Mouse (Mus musculus): ENCODE data around the gene Ntn4. TPM values are rescaled to one million over a fixed set of nuclear protein-coding genes. Genes with fewer than 3 reads are reported as not detected.

Ntn4 gene
- total RNA-seq, 1 experiment, result 1.9 TPM

DNA sequence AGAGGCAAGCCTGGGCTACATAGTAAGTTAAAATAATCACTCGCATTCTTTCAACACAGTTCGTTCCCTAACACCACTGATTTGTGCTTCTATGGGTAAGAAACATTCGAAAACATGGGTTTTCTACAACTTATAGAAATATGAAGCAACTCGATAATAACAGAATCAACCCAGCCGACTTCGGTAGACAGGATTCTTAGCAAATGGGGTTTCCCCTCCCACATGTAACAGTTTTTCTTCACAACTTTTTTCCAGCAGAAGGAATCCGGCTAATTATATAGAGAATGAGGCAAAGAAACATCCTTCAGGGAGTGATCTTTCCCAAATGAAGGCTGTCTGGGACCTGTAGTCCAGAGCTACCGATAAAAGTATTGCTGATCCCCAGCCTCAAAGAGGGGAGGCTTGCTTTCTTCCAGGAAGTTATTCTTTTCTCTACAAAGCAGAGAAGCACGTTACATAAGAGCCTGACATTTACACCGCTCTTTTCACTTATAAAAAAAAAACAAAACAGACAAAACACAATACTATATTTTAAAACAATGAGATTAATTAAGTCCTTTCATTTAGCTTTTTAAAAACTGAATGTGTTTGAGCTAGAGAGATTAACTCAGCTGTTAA lies 57.5 kb downstream of the Ntn4 start:
- no peak overlapping the region for H3K27ac ChIP-seq (ENCODE audit: insufficient read depth, low read depth, low read length, poor library complexity, severe bottlenecking)
- no peak overlapping the region for H3K9ac ChIP-seq (ENCODE audit: insufficient read depth, low read depth, low read length, poor library complexity, severe bottlenecking)
- in situ Hi-C loops (cut with MboI; ENCODE audit: low sequenced_read_pairs in 2 of 2, unreplicated experiment in 2 of 2), result no loop called here
- DNase-seq (ENCODE audit: low read depth, low spot score), result no peak
- no peak overlapping the region for H3K4me3 ChIP-seq (ENCODE audit: insufficient read depth in 1 of 2, low read depth in 1 of 2, low read length in 2 of 2, poor library complexity in 1 of 2, severe bottlenecking in 1 of 2)
- H3K36me3 ChIP-seq (ENCODE audit: control insufficient read depth, insufficient read depth, low read length, poor library complexity, severe bottlenecking), result no peaks in the 10 kb centered on the region
- no peaks in the 10 kb centered on the region for H3K4me1 ChIP-seq (ENCODE audit: control insufficient read depth in 2 of 2, insufficient read depth in 2 of 2, low read length in 2 of 2, poor library complexity in 1 of 2)
- no peak for TF ChIP-seq MAFK (IDR thresholded peaks at IDR 0.05; ENCODE audit: insufficient read depth, low read depth, low read length)
- no peak for TF ChIP-seq HCFC1 (IDR thresholded peaks at IDR 0.05; ENCODE audit: borderline replicate concordance, insufficient read depth, low read length)
- no peak for TF ChIP-seq CHD2 (IDR thresholded peaks at IDR 0.05; ENCODE audit: low read depth, low read length)
- TF ChIP-seq ZNF384 (IDR thresholded peaks at IDR 0.05; ENCODE audit: low read depth, low read length), result no peak
- no peak for TF ChIP-seq ZC3H11A (IDR thresholded peaks at IDR 0.05; ENCODE audit: borderline replicate concordance, low read depth, low read length)
- no peaks in the 10 kb centered on the region for H3K9me3 ChIP-seq (ENCODE audit: control insufficient read depth, insufficient read depth, low read depth, low read length)

DNA sequence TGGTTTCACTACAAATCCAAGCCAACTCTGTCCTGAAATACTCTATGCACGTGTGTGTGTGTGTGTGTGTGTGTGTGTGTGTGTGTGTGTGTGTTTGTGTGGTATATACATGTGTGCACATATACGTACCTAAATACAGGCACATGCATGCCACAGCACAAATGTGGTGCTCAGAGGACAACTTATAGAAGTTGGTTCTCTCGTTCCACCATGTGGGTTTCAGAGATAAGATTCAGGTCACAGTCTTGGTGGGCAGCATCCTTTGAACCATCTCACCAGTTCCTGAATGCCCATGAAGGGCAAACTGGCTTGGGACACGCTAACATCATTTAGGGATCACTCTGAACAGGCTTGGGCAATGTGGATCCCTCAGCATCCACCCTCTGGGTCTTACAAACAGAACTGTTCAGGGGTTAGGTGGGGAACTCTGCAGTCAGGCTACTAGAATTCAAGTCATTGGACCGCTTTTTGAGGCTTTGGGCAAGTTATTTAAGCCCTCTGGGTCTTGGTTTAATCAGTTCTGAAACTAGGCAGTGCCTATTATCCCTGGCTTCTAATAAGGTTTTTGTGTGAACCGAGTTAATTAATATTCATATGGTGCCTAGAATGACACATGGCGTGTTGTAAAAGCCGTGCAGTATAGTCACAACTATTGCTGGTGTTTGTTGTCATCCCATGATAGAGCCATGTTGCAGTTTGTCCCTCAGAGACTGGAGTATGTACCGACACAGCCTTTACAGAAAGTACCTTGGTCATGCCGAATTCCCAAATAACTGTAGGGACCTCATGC lies 59.4 kb downstream of the Ntn4 start:
- in situ Hi-C loops (cut with MboI; ENCODE audit: low sequenced_read_pairs in 2 of 2, unreplicated experiment in 2 of 2), result no loop called here
- no peak overlapping the region for H3K27ac ChIP-seq (ENCODE audit: insufficient read depth, low read depth, low read length, poor library complexity, severe bottlenecking)
- no peak overlapping the region for H3K9ac ChIP-seq (ENCODE audit: insufficient read depth, low read depth, low read length, poor library complexity, severe bottlenecking)
- no peaks in the 10 kb centered on the region for H3K36me3 ChIP-seq (ENCODE audit: control insufficient read depth, insufficient read depth, low read length, poor library complexity, severe bottlenecking)
- no peaks in the 10 kb centered on the region for H3K4me1 ChIP-seq (ENCODE audit: control insufficient read depth in 2 of 2, insufficient read depth in 2 of 2, low read length in 2 of 2, poor library complexity in 1 of 2)
- no peak overlapping the region for H3K4me3 ChIP-seq (ENCODE audit: insufficient read depth in 1 of 2, low read depth in 1 of 2, low read length in 2 of 2, poor library complexity in 1 of 2, severe bottlenecking in 1 of 2)
- DNase-seq (ENCODE audit: low read depth, low spot score), result no peak
- TF ChIP-seq MAFK (IDR thresholded peaks at IDR 0.05; ENCODE audit: insufficient read depth, low read depth, low read length) (no peak), HCFC1 (IDR thresholded peaks at IDR 0.05; ENCODE audit: borderline replicate concordance, insufficient read depth, low read length) (no peak), ZC3H11A (IDR thresholded peaks at IDR 0.05; ENCODE audit: borderline replicate concordance, low read depth, low read length) (no peak)
- no peaks in the 10 kb centered on the region for H3K9me3 ChIP-seq (ENCODE audit: control insufficient read depth, insufficient read depth, low read depth, low read length)

DNA sequence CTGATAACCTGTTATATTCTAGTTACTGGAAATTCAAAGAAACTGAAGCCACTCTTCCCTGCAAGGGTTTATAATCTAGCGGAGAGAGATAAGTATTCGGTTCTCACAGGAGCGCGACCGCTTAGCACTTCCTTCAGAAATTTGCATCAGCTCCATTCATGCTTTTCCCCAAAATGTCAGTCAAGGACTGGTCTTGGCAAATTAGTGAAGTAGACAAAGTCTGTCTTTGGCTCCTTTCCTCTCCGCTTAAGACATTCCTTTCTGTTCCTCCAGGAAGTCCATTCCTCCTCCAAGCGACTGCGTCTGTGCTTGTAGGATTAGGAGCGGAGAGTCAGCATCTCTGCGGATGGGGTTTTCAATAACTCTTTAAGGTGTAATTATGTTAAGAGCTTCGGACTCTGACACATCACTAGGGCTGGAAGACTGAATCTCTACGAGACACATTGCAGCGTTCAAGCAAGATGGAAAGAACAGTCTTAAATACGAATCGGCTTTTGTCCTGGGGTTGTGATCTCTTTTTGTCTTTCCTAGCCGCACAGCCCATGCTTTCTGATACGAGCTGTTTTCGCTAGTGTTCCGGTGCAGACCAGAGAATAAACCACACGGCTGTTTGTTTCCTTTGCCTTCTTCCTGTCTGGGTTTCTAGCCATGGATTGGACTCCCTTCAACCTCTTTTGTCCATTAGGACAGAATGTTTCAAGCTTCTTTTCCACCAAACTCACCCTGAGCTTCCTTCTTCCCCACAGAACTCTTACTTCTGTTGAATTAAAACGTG lies 60.3 kb downstream of the Ntn4 start:
- TF ChIP-seq CHD2 (IDR thresholded peaks at IDR 0.05; ENCODE audit: low read depth, low read length) (no peak), HCFC1 (IDR thresholded peaks at IDR 0.05; ENCODE audit: borderline replicate concordance, insufficient read depth, low read length) (no peak), ZC3H11A (IDR thresholded peaks at IDR 0.05; ENCODE audit: borderline replicate concordance, low read depth, low read length) (no peak), ZNF384 (IDR thresholded peaks at IDR 0.05; ENCODE audit: low read depth, low read length) (no peak)
- no peaks in the 10 kb centered on the region for H3K4me1 ChIP-seq (ENCODE audit: control insufficient read depth in 2 of 2, insufficient read depth in 2 of 2, low read length in 2 of 2, poor library complexity in 1 of 2)
- no peaks in the 10 kb centered on the region for H3K36me3 ChIP-seq (ENCODE audit: control insufficient read depth, insufficient read depth, low read length, poor library complexity, severe bottlenecking)
- in situ Hi-C loops (cut with MboI; ENCODE audit: low sequenced_read_pairs in 2 of 2, unreplicated experiment in 2 of 2), result no loop called here
- no peaks in the 10 kb centered on the region for H3K9me3 ChIP-seq (ENCODE audit: control insufficient read depth, insufficient read depth, low read depth, low read length)
- H3K4me3 ChIP-seq (ENCODE audit: insufficient read depth in 1 of 2, low read depth in 1 of 2, low read length in 2 of 2, poor library complexity in 1 of 2, severe bottlenecking in 1 of 2), result no peak overlapping the region
- no peak overlapping the region for H3K27ac ChIP-seq (ENCODE audit: insufficient read depth, low read depth, low read length, poor library complexity, severe bottlenecking)
- no peak for DNase-seq (ENCODE audit: low read depth, low spot score)
- H3K9ac ChIP-seq (ENCODE audit: insufficient read depth, low read depth, low read length, poor library complexity, severe bottlenecking), result no peak overlapping the region

DNA sequence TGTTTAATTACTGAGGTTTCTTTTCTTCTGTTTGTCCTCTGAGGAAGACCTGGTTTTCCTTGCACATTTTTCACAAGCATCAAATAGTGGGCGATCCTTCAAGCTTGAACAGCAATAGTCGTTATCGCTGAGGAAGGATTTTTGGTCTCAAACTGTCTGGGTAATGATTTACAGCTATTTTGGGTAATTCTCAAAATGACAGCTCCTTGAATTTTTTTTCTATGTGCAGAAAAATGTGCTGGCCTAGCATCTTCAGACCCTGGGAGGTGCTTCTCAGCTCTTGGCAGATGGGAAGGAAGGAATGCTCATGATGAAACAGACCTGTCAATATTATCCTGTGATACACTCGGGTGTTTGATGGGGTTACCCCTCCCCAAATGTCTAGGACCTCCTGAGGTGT lies 63.5 kb downstream of the Ntn4 start:
- no peak for DNase-seq (ENCODE audit: low read depth, low spot score)
- in situ Hi-C loops (cut with MboI; ENCODE audit: low sequenced_read_pairs in 2 of 2, unreplicated experiment in 2 of 2), result no loop called here

More for the DNA sequence above, 63.5 kb downstream of the Ntn4 start:
- no peaks in the 10 kb centered on the region for H3K4me1 ChIP-seq (ENCODE audit: control insufficient read depth in 2 of 2, insufficient read depth in 2 of 2, low read length in 2 of 2, poor library complexity in 1 of 2)
- no peak overlapping the region for H3K9ac ChIP-seq (ENCODE audit: insufficient read depth, low read depth, low read length, poor library complexity, severe bottlenecking)
- H3K27ac ChIP-seq (ENCODE audit: insufficient read depth, low read depth, low read length, poor library complexity, severe bottlenecking), result no peak overlapping the region
- H3K36me3 ChIP-seq (ENCODE audit: control insufficient read depth, insufficient read depth, low read length, poor library complexity, severe bottlenecking), result no peaks in the 10 kb centered on the region
- H3K9me3 ChIP-seq (ENCODE audit: control insufficient read depth, insufficient read depth, low read depth, low read length), result no peaks in the 10 kb centered on the region
- no peak overlapping the region for H3K4me3 ChIP-seq (ENCODE audit: insufficient read depth in 1 of 2, low read depth in 1 of 2, low read length in 2 of 2, poor library complexity in 1 of 2, severe bottlenecking in 1 of 2)
- TF ChIP-seq ZNF384 (IDR thresholded peaks at IDR 0.05; ENCODE audit: low read depth, low read length) (no peak), CHD2 (IDR thresholded peaks at IDR 0.05; ENCODE audit: low read depth, low read length) (no peak), ZC3H11A (IDR thresholded peaks at IDR 0.05; ENCODE audit: borderline replicate concordance, low read depth, low read length) (no peak), HCFC1 (IDR thresholded peaks at IDR 0.05; ENCODE audit: borderline replicate concordance, insufficient read depth, low read length) (no peak), MAFK (IDR thresholded peaks at IDR 0.05; ENCODE audit: insufficient read depth, low read depth, low read length) (no peak)

All from ES-E14 (cell line).